Mouse (Mus musculus) liver, adult (tissue): Measurements from ENCODE around the gene Fzr1.

Experiments
- GATA4 ChIP-seq: IDR thresholded peaks from 2 replicates; pipeline ENCODE4 v1.6.1; 2014; ENCODE audit warnings: mild to moderate bottlenecking, low read length; ENCODE audit not compliant: insufficient replicate concordance

Gene Fzr1

DNA sequence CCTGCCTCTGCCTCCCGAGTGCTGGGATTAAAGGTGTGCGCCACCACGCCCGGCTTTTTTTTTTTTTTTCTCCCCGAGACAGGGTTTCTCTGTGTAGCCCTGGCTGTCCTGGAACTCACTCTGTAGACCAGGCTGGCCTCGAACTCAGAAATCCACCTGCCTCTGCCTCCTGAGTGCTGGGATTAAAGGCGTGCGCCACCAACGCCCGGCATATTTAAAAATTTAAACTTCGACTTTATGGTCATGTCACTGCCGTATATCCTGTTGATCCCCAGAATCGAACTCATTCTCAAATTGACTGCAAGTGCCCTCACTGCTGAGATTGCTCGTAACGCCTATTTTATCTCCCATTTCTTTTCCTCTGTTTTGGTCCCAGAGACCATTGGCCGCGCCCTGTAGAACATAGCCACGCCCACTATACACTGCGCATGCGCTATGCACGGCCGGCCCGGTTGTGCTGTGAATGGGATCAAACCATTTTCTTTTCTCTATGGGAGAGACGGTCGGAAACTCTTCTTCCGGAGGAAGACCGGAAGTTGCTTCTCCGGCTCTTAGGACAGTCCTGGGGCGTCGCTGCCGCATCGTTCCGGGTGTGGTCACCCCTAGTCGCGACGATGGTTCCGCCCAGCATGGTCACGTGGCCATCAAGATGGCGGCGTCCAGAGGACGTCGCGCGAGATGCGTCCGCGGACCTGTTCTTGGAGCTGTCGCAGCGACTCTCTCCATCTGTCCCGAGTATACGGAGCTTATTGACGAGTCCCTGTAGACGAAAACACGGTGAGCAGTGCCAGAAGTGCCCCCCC, 5.7 kb upstream of the Fzr1 start, which contains the start of the genes Dohh and Gm48551:
Dohh (plus strand) TSS at position 627 of the 803 bp plus-strand sequence.
Gm48551 (plus strand) TSS at position 665 of the 803 bp plus-strand sequence.
- no peak for TF ChIP-seq GATA4

DNA sequence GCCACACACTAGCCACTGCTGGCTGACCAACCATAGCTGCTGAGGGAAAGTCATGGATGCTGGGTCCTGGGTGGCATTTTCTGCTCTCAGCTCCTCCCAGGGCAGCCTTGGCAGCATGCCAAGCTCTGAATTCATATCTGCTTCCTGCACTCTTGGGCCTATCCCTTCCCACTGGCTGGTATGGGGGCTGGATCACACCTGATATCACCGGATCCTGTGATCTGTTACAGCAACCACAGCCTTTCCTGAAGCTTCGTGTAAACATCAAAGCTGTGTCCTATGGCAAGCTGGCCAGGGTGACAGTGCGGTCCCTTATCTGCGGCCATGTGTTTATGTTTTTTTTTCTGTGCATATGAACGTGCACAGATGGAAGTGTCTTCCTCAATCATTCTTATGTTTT, 3.7 kb upstream of the Fzr1 start:
- no peak for TF ChIP-seq GATA4

DNA sequence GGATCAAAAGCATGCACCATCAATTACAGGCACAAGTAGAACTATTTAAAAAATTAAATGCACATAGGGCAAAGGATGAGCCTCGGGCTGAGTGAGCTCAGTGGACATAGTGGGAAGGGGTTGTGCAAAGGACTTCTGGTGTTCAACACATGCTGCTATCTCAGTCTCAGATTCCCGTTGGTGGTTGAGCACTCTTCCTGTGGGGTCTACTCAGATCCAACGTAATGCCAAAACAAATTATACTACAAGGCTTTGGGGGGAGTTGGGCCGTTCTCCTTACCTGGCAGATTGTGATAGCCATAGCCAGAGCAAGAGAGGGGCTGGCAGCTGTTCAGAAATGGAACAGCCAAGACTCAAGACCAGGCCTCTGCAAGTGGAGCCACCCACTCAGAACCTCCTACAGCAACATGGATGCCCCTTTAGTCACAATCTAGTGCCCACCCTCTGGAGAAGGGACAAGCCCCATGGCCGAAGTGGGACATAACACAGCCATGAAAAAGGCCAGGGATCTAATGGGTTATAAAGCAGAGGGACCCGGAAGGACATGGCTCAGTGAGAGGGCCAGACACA, 1.6 kb upstream of the Fzr1 start:
- TF ChIP-seq GATA4: no peak

DNA sequence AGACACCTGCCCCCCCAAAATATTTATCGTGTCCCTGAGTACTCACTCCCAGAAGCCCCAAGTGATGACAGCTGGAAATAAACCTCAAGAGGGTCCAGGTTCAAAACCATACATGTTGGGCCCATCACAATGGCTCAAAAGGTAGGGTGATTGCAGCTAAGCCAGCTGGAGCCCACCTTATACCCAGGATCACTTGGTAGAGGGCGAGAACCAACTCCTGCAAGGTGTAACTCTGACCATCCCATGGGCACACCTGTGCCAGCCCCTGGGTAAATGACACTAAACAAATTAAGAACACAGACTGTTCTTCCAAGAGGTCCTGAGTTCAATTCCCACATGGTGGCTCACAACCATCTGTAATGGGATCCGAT, 852 bp upstream of the Fzr1 start:
- no peak for TF ChIP-seq GATA4

DNA sequence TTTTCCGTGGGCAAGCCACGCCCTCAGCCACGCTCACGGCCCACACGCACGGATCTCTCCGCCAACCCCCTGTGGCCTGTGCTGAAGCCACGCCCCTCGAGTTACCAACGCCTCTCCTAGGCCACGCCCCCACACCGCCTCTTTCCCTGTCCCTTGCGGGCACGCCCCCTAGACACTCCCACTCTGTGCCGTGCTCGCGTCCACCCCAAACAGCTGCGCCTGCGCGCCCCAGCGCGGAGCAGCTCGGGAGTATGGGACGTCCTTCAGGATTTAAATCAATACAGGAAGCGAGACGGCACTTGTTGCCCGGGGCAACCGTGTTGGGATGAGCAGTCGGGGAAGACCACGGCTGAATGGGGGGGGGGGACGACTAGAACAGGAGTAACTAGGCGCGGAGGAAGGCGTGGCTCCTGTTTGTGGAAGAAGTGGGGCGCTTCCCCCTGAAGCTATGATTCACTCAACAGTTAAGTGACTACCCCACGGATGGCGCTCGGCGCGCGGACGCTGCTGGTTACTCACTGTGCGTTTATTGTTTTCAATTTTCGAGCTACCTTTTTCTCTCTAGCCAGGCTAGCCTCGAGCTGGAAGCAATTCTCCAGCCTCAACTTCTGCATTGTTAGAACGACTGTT, 352 bp upstream of the Fzr1 start:
- peak; percentile 3; the same call in 1 of the 2 replicates for TF ChIP-seq GATA4

DNA sequence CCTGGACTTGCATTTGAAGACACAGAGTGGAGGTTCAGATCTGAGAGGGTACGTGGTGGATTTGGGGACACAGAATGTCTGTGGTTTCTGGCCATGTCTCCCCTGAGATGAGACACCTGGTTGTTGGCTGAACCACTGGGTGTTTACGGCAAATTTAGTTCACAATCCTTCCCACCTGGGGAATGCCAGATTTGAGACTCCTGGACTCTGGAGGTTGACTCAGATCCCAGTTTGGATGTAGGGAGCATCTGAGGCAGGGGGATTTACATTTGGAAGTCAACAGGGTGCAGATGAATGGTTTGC, 1.0 kb downstream of the Fzr1 start:
- no peak for TF ChIP-seq GATA4

DNA sequence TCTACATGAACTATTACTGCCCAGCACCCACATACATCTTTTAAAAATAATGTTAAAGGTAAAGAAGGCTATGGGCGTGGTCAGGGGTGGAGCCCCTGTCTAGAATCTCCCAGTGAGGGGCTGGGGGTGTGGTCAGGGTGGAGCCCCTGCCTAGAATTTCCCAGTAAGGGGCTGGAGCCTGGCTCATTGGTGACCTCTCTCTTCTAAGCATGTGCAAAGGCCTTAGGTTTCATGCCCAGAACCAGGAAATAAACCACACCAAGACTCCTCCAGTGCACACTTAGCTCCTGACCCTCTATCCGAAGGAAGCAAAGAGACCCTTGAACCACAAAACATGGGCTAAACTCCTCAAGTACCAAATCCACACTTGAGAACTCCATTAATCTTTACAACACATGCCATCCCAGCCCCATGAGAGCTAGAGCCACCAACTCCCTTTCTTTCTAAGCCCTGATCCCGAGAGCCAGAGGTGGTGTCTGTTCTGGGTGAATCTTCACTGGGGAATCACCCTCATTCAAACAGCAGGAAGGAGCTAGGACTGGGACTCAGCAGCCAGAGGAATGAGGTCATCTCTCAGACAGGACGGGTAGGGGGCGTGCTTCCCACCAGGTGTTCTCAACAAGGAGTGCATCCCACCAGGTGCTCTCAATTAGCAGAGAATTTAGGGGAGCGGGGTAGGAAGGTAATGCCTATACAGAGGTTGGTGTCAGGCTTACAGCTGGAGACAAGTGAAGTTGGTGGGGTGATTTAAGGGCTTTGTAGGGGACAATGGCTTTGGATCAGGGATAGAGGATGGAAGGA, 1.6 kb downstream of the Fzr1 start:
- TF ChIP-seq GATA4: no peak

DNA sequence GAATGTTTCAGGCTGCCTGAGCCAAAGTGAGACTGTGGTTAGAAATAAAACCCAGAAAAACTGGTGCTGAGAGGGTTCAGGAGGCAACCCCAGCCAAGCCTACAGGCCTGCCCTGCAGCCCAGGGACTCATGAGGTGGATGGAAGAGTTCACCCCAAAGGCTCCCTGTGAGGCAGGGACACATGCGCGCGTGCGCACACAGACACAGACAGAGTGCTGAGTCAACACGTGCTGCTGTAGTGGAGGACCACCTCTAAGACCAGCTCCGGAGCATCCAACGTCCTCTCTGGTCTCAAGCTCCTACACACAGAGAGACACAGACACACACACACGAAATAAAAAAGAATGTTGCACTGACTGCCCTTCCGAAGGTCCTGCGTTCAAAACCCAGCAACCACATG, 3.0 kb downstream of the Fzr1 start:
- no peak for TF ChIP-seq GATA4

DNA sequence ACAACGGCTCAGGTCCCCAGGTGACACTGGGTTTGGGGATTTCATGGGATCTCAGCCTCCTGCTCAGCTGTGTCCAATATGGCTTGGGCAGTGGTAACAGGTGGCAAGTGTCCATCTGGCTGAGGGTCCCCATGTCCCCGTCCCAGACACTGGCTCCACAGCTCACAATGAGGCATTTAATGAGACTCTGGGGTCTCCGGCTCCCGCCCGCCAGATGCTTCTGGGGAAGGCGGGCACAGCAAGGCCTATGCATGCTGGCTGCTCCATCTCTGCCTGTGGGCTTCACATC, 11.2 kb downstream of the Fzr1 start:
- TF ChIP-seq GATA4: no peak

DNA sequence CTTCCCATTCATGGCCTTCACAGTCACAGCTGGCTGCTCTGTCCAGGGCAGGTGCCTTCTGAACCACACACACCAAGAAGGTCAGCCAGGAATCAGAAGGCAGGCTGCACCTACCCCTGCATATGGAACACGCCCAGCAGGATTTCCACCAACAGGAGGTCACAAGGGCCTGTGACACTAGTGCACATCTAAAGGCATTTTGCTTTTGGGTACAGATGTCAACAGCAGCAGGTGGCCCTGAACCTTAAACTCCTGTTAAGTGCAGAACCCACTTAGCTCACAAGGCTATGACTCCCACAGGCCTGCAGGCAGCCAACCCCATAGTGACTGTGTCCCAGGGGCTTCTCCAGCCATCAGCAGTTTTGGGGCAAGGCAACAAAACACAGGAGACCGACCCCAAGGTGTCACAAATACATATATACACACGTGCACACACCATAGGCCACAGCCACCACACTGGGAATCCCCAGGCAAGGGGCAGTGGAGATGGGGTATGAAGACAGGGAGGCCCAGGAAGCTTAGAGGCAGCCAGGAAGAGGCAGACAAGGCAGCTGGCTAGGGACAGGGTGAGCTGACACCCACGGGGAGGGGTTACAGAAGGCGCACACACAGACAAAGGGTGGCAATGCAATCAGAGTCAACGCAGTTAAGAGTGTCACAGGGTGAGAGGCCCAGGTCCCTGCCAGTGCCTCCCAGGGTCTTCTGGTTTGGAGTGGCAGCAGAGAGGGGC, 11.7 kb downstream of the Fzr1 start:
- no peak for TF ChIP-seq GATA4

DNA sequence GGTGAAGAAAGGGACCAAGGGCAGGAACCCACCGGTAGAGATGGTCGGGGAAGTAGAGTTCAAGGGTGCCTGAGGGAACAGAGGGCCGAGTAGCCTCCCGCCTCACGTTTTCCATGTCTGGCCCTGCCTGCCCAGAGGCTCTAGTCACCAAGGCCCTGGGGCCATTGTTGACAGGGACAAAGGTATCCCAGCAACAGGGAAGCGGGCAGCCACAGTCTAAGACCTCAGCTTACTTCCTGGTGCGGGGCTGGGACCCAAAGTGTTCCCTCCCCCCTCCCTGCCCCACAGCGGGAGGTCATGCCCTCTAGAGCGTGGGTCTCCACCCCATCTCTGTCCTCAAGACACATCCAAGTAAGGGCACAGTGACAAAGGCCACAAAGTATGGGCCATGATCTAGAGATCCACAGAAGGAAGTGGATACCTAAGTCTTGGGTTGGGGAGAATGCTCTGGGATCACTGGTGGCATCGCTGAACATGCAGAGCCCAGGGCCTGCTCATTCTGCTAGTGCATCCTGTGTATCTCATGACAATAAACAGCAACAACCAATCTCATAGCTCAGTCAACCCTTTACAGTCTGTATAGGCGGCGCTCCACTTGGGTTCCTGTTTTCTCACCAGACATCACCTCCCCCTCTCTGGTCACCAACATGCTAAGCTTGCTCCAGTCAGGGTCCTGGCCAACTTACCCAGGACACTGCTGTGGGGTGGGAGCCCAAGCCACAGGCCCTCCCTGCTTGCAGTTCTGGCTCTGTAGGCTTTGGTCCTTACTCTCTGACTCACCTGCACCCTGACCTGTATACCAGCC, 12.4 kb downstream of the Fzr1 start, which contains the start of gene 4930404N11Rik:
4930404N11Rik (minus strand) TSS at position 145 of the 805 bp plus-strand sequence.
- no peak for TF ChIP-seq GATA4

DNA sequence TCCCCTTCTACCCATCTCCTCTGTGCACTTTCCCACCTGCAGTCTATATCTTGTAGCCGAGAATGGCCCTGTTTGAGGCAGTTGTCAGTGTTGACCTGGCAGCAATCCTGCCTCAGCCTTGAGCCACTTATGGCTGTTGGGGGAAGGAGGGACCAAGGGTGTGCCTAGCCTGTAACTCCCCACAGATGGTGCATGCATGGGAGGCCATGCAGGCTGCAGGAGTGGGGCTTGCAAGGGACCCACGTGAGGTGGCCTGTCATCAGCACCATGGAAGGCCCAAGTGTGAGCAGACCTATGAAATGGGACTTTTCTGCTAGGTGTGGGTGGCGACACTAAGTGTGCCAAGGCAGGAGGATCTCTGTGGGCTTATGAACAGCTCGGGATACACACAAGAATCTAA, 13.2 kb downstream of the Fzr1 start:
- no peak for TF ChIP-seq GATA4

DNA sequence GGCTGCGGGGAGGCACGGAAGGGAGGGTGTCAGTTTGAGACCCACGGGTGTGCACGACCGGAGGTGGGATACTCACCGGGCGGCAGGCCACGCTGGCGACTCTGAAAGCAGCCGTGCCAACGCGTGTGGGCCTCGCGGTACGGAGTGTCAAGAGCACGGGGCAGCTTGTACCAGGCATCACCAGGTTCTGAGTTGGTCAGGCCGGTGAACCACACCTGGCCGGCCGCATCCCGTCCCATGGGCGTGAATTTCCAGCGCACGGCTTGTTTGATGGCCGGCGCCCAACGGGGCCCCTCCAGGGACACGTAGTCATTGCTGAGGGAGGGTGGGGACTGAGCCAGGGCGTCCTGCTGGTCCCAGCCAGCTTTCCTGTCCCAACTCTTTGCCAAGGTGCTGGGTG, 13.7 kb downstream of the Fzr1 start:
- TF ChIP-seq GATA4: no peak
